Mouse (Mus musculus) cerebellum, adult 8-10 months (tissue): ENCODE data around the gene Pnpla1.
A peak's percentile ranks its signal among the peaks of the same experiment; 100 is the strongest.

ENCODE experiments used
- DNase-seq: peaks from one replicate; pipeline ENCODE4 v3.0.0; 2022

Pnpla1 gene

DNA sequence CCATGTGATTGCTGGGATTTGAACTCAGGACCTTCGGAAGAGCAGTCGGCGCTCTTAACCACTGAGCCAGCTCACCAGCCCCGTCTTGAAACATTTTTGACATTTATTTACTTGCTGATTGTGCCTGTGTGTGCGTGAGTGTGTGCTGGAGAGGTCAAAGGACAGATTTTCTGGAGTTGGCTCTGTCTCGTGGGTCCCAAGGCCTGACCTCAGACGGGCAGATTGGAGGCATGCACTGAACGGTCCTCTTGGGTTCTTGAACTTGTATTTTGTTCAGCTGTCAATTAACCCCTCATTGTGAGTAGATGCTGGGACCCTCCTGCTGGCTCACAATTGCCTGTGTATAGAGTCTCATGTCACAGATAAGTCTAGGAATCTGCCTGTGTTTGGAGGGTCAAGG, 28.1 kb downstream of the Pnpla1 start:
- DNase-seq, result no peak

DNA sequence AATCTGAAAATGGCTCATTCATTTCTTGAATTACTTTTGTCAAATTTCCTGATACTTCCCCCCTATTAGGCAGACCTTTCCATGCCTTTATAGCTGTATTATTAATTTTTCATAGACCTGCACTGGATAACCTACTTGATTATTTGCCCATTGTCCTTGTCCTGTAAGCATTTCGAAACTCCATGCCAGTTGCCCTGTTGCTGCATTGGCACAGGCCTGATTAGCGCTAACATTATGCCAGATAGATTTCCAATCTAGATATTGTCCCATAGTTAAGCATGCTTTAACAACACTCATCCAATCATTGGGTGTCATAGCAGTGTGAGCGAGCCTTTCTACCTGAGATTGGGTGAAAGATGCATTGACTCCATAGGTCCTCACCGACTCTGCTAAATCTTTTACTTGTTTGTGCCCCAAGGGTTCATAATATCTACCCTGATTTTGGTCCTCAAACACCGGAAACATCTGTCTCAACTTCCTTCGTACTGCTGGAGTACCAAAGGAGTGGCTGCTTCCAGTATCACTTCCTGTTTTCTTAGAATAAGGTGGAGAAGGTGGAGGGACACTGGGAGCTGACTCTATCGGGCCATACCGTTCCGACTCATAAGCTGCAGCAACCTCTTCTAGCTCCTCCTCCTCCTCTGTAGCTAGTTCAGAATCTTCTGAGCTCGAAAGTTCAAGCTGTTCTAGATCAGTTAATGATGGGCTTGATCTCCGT, 36.0 kb downstream of the Pnpla1 start:
- DNase-seq, result no peak

DNA sequence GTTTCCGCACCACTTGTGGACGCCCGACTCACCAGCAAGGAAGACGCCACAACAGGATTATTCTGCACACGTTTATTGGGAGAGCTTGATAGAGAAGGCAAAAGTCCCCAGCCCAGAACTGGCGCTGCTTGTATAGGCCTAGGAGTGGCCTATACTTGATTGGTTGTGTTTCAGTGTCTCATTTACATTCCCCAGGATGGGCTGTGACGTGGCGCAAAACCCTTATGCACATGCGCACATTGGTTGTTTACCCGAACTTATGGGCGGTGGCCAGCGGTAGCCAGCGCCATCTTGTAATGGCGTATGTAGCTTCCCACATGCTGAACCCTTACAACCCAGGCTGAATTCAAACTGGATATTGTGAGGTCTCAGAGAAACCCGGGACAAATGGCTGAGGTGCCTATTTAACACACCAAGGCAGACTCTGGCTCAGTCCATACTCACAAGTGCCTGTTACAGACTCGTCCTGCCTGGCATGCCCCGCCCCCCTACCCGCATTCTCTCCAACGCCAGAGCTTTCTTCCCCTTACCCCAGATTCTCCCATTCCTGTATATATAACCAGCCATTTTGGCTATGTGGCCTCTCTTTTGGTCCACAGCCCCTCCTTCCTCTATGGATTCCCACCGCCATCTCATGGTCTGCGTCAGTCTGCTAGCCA, 37.1 kb downstream of the Pnpla1 start:
- no peak for DNase-seq

DNA sequence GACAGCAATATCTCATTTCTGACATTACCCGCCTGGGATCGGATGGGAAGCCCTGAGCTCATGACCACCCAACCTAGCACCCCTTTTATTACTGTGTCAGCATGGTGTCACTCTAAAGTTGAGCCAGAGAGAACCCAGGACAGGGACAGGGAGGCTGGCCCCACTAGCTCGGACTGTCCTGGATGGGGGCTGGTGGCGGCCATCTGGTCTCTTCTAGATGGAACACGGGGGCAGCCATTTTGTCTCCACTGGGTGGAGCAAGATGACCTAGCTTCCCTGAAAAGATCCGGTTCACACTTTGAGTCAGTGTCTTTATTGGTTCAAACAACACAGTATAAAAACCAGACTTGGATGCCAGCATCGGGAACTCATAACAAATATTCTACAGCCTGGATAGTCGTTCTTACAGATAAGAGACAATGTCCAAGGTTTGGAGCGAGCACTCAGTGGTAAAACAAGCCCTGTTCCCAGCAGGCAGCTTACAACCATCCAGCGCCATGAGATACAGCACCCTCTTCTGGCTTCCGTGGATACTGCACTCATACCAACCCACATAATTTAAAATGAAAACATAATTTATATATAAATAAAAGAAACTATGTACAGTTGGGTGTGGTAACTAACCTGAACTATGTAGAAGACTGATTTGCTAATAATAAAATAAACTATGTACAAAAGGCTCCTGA, 38.0 kb downstream of the Pnpla1 start:
- no peak for DNase-seq

DNA sequence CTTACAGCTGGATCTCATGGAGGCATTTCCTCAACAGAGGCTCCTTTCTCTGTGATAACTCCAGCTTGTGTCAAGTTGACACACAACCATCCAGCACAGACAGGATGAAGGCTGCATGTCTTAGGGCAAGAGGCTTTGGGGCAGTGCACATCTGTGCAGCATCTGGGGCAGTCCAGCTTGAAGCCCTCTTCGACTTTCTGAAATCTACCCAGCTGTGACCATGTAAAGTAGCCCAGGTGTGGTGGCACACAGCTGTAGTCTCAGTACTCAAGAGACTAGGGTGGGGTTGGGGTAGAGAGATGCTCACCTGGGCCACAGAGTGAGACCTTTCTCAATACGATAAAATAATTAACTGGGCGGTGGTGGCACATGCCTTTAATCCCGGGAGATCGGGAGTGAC, 39.6 kb downstream of the Pnpla1 start:
- no peak for DNase-seq

DNA sequence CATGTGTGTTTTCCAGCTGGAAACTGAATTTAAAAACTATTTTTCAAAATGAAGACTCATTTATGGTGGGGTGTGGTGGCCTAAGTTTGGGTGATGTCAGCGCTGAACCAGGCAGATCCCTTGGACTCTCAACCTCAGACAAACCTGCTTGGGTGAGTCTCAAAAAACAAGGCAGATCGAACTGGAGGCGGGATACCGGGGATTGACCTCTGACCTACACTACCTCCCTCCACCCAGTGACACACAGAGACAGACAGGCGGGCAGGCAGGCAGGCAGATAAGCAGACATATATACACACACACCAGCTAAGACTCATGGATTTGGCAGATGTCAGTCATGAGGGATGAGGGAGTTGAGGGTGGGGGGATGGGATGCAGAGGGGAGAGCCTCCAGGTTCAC, 40.0 kb downstream of the Pnpla1 start:
- DNase-seq, result no peak

DNA sequence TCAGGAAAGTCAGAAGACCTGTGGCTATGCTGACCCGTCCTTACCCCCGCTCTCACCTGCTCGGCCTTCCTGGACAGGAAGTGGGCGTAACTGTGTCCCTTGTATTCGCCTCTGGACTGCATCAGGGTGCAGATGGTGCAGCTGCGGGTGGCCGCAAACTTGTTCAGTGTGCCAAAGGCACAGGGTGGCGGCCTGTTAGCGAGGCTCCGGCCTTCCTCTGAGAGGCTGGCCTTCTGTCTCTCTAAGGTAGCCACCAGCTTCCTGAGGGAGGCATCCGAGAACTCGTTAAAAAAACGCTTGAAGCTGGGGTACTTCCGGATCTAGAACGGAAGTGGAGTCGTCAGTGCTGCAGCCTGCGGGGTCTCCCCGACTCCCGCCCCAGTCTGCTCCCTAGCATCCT, 41.2 kb downstream of the Pnpla1 start:
- peak; percentile 64 for DNase-seq

DNA sequence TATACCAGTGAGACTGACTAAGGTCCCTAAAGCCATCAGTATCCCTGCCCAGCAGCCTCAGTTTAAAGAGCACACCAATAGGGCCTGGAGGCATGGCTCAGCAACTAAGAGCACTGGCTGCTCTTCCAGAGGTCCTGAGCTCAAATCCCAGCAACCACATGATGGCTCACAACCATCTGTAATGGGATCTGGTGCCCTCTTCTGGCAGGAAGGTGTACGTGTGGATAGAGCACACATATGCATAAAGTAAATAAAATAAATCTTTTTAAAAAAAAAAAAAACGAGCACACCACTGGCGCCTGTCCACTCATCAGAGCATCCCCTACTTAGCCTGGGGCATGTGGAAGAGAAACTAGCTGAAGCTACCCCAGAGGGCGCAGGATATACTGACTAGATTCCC, 43.3 kb downstream of the Pnpla1 start:
- no peak for DNase-seq

DNA sequence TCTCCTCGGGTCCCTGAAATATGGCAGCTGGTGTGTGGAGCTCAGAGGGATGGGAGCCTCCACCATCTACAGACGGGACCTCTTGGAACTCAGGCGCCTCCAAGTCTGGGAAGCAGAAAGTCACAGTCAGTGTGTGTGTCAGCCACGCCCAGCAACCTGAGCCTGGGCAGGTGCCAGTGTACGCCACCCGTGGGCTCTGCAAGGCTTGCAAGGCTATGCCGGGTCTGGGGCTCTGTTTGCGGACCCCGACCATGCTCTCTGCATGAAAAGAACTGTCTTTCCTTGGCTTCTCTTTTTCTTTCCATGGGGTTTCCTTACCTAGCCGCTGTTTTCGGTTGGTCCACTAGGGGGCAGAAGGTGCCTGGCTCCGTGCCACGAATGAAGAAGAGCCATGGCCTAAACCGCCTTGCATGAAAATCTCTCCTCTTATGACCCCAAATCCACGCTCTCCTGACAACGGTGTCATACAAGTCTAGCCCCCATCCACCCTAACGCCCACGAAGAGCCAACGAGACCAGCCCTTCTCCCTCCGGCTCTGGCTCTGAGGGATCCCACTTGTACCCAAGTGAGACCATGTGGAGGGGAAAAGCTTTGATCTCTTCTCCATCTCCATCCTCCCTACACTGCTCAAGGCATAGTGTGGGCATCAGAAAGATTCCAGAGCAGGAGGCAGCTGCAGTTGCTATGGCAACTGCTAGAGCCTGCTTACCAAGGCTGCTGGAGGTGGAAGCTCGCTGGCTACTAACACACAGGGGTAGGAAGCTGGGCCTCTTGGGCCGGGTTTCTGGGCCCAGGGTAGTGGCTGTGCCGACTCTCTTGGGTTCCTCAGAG, 46.5 kb downstream of the Pnpla1 start:
- peak; percentile 77 for DNase-seq

DNA sequence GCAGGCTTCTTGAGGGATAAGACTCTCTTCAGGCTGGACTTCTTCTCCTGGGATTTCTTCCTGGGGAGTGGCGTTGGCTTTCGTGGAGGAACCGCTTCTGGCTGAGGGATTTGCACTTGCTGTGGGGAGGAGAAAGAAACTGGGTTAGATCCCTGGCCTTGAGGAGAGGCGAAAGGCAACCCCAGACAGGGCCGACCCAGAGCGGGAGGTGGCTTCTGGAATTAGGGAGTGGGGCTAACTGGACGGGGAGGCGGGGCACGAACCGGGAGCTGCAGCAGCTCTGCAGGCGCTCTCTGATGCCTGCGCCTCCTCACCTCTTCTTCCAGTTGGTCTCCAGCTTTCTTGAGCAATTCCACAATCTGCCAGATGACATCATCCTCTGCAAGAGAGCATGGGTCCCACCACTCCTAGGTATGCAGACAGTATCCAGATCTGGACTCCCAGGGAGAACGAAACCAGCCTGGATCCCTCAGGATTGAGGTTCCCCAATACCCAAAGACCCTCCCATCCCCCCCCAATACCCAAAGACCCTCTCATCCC, 47.2 kb downstream of the Pnpla1 start:
- no peak for DNase-seq

DNA sequence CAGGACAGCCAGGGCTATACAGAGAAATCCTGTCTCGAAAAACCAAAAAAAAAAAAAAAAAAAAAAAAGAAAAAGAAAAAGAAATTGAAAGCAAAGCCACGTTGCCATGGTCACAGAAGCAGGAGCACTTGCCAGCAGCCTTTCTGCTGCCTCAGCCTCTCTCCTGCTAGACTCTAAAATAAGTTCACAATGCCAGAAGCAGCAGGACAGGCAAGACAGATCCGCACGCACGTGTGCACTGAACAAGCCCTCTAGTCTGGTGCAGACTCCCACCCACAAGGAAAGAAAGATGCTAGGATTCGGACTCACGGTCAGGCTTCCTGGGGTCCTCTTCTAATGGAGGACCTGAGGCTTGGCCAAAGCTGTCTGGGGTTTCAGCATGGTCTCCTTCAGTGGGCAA, 49.7 kb downstream of the Pnpla1 start:
- DNase-seq, result no peak

DNA sequence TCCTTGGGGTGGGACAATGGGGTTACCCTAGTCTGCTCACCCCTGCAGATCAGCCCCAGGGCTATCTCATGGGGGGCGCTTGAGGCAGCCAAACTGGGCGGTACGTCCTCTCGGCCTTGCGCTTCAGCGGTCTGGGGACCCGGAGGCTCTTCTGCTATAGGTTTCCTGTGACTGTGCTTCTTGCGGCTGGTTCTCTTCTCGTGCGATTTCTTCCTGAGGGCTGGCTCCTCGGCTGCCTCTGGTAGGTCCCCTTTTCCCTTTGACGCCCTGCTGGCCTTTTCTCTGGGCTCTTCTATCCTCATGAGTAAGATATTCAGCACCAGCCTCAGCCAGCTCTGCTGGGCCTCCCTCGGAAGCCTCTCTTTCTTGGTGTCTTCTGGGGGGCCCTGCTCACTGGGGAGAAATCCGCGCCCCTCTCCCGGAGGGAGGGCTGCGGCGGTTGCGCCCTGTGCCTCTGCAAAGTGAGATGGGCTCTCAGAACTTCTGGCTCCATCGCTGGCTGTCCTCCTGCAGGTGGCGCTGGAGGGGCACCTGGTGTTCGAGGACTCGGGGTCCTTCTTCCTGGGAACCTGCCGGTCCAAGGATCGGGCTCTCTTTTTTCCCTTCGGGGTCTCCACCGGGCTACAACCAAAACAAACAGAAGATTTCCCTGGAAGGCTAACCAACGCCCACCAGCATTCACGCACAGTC, 51.2 kb downstream of the Pnpla1 start:
- no peak for DNase-seq

DNA sequence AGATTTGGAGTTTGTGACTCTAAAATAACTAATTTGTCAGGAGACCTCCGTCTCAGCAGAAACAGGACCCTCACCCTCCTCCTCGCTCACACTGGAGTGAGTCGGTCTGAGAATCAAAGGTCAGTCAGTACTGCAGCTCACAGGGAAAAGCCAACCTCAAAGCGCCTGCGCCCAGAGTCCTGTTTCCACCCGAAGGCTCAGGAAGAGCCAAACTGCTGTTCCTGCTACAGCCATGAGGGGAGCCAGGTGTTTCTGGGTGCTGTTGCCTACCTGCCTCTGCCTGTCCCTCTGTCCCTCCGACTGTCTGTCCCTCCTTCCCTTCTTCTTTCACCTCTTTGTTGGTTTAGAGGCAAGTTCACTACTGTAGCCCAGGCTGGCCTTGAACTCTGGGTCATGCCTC, 51.9 kb downstream of the Pnpla1 start:
- DNase-seq, result no peak

DNA sequence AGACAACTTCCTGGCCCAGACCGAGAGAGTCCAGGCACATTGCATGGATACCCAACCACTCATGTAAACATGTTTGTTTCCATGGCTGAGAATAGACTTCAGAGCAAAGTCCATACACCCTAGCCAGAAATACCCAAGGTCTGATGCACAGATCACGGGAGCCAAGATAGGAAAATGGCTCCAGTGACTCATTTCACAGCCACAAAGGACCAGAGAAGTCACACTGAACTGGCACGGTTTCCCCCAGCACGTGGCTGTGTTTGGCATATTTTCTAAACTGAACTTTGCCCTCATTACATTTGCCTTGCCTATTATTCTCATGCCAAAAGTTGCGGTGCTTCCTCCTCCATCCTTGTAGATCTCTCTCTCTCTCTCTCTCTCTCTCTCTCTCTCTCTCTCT, 55.0 kb downstream of the Pnpla1 start:
- DNase-seq, result no peak

DNA sequence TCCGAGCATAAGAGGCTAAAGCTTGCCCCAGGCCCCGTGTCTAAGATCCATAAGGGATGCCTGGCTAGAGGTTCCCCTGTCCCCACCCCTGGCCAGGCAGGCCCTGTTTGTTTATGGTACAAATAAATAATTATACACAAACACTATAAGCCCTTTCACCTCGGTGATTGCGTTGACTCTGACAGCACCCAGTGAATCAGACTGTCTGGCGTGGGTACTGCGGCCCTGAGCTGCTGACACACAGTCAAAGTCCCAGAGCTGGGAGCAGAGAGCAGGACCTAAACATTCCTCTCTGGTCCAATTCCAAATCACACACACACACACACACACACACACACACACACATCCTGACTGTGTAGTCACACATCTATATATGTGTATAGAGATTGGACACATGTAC, 55.7 kb downstream of the Pnpla1 start:
- no peak for DNase-seq

DNA sequence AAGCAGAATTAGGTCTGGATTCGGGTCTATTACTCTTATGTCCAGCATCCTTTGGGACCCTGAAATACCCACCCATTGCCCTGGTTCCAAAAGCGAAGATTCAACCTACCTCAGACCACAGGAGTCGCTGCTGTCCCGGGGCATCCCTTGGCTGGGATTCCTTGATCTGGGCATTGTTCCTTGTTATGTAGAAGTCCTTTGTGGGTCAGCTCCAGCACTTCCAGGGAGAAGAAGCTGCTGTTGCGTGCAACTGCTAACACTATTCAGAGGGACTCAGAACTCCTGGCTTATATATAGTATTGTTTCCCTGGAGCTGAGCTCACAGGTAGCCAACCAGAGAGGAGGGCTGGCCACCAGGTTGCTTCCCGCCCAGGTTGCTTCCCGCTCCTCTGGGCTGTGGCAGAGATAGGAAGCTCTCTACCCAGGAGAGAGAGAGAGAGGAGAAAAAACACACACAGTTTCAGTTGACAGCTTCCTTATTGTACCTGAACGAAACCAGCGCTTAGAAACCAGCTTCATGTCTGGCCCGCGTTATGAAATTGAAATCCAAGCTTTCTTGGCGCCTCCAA, 56.9 kb downstream of the Pnpla1 start, which contains the start of gene 4930539E08Rik:
Gene 4930539E08Rik (minus strand): TSS at position 265 of the 569 bp plus-strand sequence.
- DNase-seq, result no peak

DNA sequence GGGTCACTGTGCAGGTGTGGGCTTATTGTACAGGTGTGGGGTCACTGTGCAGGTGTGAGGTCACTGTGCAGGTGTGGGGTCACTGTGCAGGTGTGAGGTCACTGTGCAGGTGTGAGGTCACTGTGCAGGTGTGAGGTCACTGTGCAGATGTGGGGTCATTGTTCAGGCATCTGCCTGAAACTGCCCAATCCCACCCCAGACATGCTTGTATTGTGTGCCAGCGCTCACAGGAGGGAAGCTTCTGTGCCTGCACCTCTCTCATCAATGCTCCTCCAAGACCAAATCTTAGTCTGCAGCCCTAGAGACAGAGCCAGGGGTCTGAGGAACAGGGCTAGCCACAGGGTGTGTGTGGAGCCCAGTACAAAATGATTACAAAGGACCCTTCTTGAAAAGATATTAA, 58.3 kb downstream of the Pnpla1 start:
- no peak for DNase-seq

DNA sequence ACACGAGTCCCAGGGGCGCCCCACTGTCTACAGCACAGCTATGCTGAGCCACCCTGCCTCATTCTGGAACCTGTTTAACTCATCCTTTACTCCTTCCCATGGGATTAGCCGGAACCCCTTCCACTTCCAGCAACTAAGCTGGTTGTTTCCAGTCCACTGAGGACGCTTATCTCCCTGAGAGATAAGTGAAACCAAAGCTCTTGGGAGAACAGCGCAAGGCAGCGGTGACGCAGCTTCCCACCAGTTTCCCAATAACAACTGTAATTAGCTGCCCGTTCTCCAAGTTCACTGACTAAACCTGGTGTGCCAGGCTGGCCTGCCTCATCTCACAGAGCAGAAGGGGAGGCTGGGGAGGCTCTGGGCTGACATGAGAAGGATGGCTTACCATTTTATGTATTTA, 62.9 kb downstream of the Pnpla1 start:
- no peak for DNase-seq

DNA sequence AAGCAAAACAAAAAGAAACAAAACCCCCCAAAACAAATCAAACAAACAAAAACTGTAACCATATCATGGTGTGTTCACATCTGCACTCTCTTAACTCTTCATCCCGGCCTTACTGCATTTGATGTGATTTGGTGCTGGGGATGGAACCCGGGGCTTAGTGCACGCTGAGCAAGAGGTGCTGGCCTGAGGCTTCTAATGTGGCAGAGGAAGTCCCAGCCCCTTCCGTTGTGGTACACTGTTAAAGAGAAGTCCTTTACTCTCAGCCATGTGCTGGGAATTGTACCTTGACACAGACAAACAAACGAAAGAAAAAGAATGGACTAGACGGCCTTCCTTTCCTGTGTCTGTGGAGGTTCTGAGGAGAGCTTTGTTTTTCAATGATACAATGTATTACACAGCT, 63.9 kb downstream of the Pnpla1 start:
- DNase-seq, result no peak

DNA sequence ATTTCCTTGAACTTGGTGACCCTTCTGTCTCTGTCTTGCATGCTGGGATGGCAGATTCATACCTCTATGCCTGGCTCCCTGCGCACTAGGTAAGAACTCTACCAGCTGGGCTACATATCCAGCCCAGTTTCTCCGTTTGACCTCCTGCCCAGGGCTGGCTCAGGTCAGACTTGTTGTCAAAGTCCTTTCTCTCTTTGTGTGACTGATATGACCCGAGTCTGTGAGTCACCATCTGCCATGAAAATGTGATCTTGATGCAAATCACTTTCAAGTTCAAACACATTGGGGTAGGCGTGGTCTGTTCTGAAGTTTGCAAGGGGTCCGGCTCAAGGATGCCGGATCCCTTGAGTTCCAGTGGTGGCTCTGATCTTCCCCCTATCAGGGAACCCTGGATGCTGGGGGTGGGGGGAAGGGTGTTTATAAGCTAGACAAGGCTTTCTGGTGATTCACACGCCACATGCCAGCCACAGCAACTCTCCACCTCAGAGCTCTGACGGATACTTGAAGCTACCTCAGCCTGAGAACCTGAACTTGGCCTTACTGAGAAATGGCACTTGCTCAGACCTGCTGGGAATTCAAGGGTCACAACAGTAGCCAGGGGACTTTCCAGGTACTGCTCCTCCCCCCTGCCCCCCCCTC, 66.9 kb downstream of the Pnpla1 start:
- DNase-seq, result no peak

DNA sequence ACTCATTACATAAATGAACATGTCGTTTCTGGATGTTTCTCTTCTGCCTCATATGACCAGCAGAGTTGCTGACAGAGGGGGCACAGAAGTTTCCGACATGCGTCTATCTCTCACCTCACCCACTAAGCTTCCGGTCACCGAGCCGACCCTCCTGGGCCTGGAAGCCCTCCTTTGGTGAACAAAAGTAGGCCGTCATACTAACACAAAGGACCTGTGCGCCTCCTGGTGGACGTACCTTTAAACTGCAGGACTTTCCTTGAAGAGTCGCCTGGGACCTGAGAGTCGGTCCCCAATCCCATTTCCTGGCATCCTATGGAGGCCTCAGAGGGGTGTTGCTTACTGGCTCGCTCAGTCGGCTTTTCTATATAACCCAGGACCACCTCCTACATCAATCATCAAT, 68.2 kb downstream of the Pnpla1 start:
- peak; percentile 85 for DNase-seq
